Mouse (Mus musculus): ENCODE results near the gene Scamp1. TPM values are rescaled to one million over a fixed set of nuclear protein-coding genes. Genes with fewer than 3 reads are reported as not detected.
A peak's percentile ranks its signal among the peaks of the same experiment; 100 is the strongest.

Gene Scamp1
- total RNA-seq, 2 experiments from 2014 or later, result 14.7 to 18.6 TPM

GRCm38 (mm10) chr13:94182026-94182425 lies 103.6 kb downstream of the Scamp1 start:
- no peak for DNase-seq
- intact Hi-C loops (cut with DNase I), result no loop called here

- no peak for DNase-seq
- intact Hi-C loops (cut with DNase I), result no loop called here
Measured at GRCm38 (mm10) chr13:94180477-94181420, 104.9 kb downstream of the Scamp1 start.

- intact Hi-C loops (cut with DNase I), result no loop called here
- peak; percentile 60 to 65 for DNase-seq
Measured at GRCm38 (mm10) chr13:94178401-94179040, 107.1 kb downstream of the Scamp1 start.

- intact Hi-C loops (cut with DNase I), result no loop called here
- DNase-seq, result no peak
Measured at GRCm38 (mm10) chr13:94177148-94177547, 108.5 kb downstream of the Scamp1 start.

- no peak for DNase-seq
- intact Hi-C loops (cut with DNase I), result no loop called here
Measured at GRCm38 (mm10) chr13:94175379-94176050, 110.1 kb downstream of the Scamp1 start.

- DNase-seq, result no peak
- intact Hi-C loops (cut with DNase I), result no loop called here
Measured at GRCm38 (mm10) chr13:94174577-94175279, 110.9 kb downstream of the Scamp1 start.

- DNase-seq, result peak; percentile 45 to 63
- intact Hi-C loops (cut with DNase I), result no loop called here
Measured at GRCm38 (mm10) chr13:94173633-94174576, 111.8 kb downstream of the Scamp1 start.

GRCm38 (mm10) chr13:94172533-94173310 lies 112.9 kb downstream of the Scamp1 start:
- intact Hi-C loops (cut with DNase I), result no loop called here
- no peak for DNase-seq

GRCm38 (mm10) chr13:94171612-94172011 lies 114.0 kb downstream of the Scamp1 start:
- no peak for DNase-seq
- intact Hi-C loops (cut with DNase I), result no loop called here

- intact Hi-C loops (cut with DNase I), result no loop called here
- DNase-seq, result no peak
Measured at GRCm38 (mm10) chr13:94169325-94169916, 116.2 kb downstream of the Scamp1 start.

- intact Hi-C loops (cut with DNase I), result no loop called here
- DNase-seq, result no peak
Measured at GRCm38 (mm10) chr13:94168319-94168718, 117.3 kb downstream of the Scamp1 start.

- intact Hi-C loops (cut with DNase I), result loop anchor here (2.0 kb wide), 1 partner anchor 60 kb away; no protein-coding TSS in a partner anchor
Measured at GRCm38 (mm10) chr13:94164501-94164900, 121.2 kb downstream of the Scamp1 start.

GRCm38 (mm10) chr13:94159478-94160220 lies 126.0 kb downstream of the Scamp1 start:
- DNase-seq, result no peak
- intact Hi-C loops (cut with DNase I), result no loop called here

More at GRCm38 (mm10) chr13:94164501-94164900, 121.2 kb downstream of the Scamp1 start:
- no peak for DNase-seq

- intact Hi-C loops (cut with DNase I), result no loop called here
Measured at GRCm38 (mm10) chr13:94158864-94159477, 126.7 kb downstream of the Scamp1 start.

GRCm38 (mm10) chr13:94155657-94156429 lies 129.8 kb downstream of the Scamp1 start:
- peak in 1 of 2 experiments; percentile 50 for DNase-seq
- intact Hi-C loops (cut with DNase I), result no loop called here

More at GRCm38 (mm10) chr13:94158864-94159477, 126.7 kb downstream of the Scamp1 start:
- DNase-seq, result no peak
